Mouse (Mus musculus): ENCODE results near the gene Napepld. TPM values are rescaled to one million over a fixed set of nuclear protein-coding genes. Genes with fewer than 3 reads are reported as not detected.

Napepld gene
- polyA plus RNA-seq, 1 experiment from 2014 or later = 4.9 TPM

GRCm38 (mm10) chr5:21658623-21659395, 42.4 kb downstream of the Napepld start:
- H3K27ac ChIP-seq (replicated peaks; ENCODE audit: low read depth, low read length) = no peak overlapping the region
- 58% methylated on average over 11 of the region's 11 CpGs for WGBS
- no peaks in the 10 kb centered on the region; the same call in 1 of the 2 replicates for H3K36me3 ChIP-seq (replicated peaks; ENCODE audit: control insufficient read depth, insufficient read depth, low read depth, low read length)
- ATAC-seq (replicated peaks; ENCODE audit: insufficient number of reproducible peaks, low FRiP score, low TSS enrichment, low read depth) (peak; percentile 48; the same call in 1 of the 2 replicates), DNase-seq (ENCODE audit: low spot score) (peak; percentile 74)
- no peak overlapping the region for H3K9ac ChIP-seq (replicated peaks; ENCODE audit: low read length)
- H3K9me3 ChIP-seq (replicated peaks; ENCODE audit: control insufficient read depth, low read length) = no peaks in the 10 kb centered on the region
- no peaks in the 10 kb centered on the region for H3K27me3 ChIP-seq (ENCODE audit: control insufficient read depth, insufficient read depth, low read length)
- H3K4me1 ChIP-seq (ENCODE audit: control insufficient read depth, insufficient read depth, low read length) = no peaks in the 10 kb centered on the region
- H3K4me2 ChIP-seq (ENCODE audit: low read depth, low read length) = no peak overlapping the region
- no peak overlapping the region for H3K4me3 ChIP-seq (ENCODE audit: low read depth, low read length)

- Histone ChIP-seq H3K27ac (replicated peaks; ENCODE audit: low read depth, low read length) (no peak overlapping the region), H3K9me3 (replicated peaks; ENCODE audit: control insufficient read depth, low read length) (no peaks in the 10 kb centered on the region), H3K9ac (replicated peaks; ENCODE audit: low read length) (no peak overlapping the region), H3K4me3 (ENCODE audit: low read depth, low read length) (no peak overlapping the region), H3K27me3 (ENCODE audit: control insufficient read depth, insufficient read depth, low read length) (no peaks in the 10 kb centered on the region), H3K4me2 (ENCODE audit: low read depth, low read length) (no peak overlapping the region), H3K36me3 (replicated peaks; ENCODE audit: control insufficient read depth, insufficient read depth, low read depth, low read length) (no peaks in the 10 kb centered on the region; the same call in 1 of the 2 replicates), H3K4me1 (ENCODE audit: control insufficient read depth, insufficient read depth, low read length) (no peaks in the 10 kb centered on the region)
- 93% methylated on average over 6 of the region's 6 CpGs for WGBS
- ATAC-seq (replicated peaks; ENCODE audit: insufficient number of reproducible peaks, low FRiP score, low TSS enrichment, low read depth) = no peak
- DNase-seq (ENCODE audit: low spot score) = no peak
These were observed 43.2 kb downstream of the Napepld start for GRCm38 (mm10) chr5:21658038-21658437.

GRCm38 (mm10) chr5:21656912-21657311, 44.3 kb downstream of the Napepld start:
- Histone ChIP-seq H3K36me3 (replicated peaks; ENCODE audit: control insufficient read depth, insufficient read depth, low read depth, low read length) (no peaks in the 10 kb centered on the region; the same call in 1 of the 2 replicates), H3K27ac (replicated peaks; ENCODE audit: low read depth, low read length) (no peak overlapping the region), H3K27me3 (ENCODE audit: control insufficient read depth, insufficient read depth, low read length) (no peaks in the 10 kb centered on the region), H3K9ac (replicated peaks; ENCODE audit: low read length) (no peak overlapping the region), H3K4me3 (ENCODE audit: low read depth, low read length) (no peak overlapping the region), H3K4me1 (ENCODE audit: control insufficient read depth, insufficient read depth, low read length) (no peaks in the 10 kb centered on the region), H3K9me3 (replicated peaks; ENCODE audit: control insufficient read depth, low read length) (no peaks in the 10 kb centered on the region), H3K4me2 (ENCODE audit: low read depth, low read length) (no peak overlapping the region)
- ATAC-seq (replicated peaks; ENCODE audit: insufficient number of reproducible peaks, low FRiP score, low TSS enrichment, low read depth) (no peak), DNase-seq (ENCODE audit: low spot score) (no peak)
- WGBS = 93% methylated on average over 9 of the region's 9 CpGs

GRCm38 (mm10) chr5:21651885-21652612, 49.1 kb downstream of the Napepld start:
- no peak overlapping the region for H3K4me2 ChIP-seq (ENCODE audit: low read depth, low read length)
- no peaks in the 10 kb centered on the region for H3K9me3 ChIP-seq (replicated peaks; ENCODE audit: control insufficient read depth, low read length)
- no peaks in the 10 kb centered on the region for H3K27me3 ChIP-seq (ENCODE audit: control insufficient read depth, insufficient read depth, low read length)
- H3K36me3 ChIP-seq (replicated peaks; ENCODE audit: control insufficient read depth, insufficient read depth, low read depth, low read length) = peaks cover 8% of the 10 kb centered on the region
- H3K4me3 ChIP-seq (ENCODE audit: low read depth, low read length) = no peak overlapping the region
- no peak for DNase-seq (ENCODE audit: low spot score)
- H3K9ac ChIP-seq (replicated peaks; ENCODE audit: low read length) = no peak overlapping the region
- ATAC-seq (replicated peaks; ENCODE audit: insufficient number of reproducible peaks, low FRiP score, low TSS enrichment, low read depth) = no peak
- WGBS = 85% methylated on average over 7 of the region's 7 CpGs
- no peaks in the 10 kb centered on the region for H3K4me1 ChIP-seq (ENCODE audit: control insufficient read depth, insufficient read depth, low read length)
- H3K27ac ChIP-seq (replicated peaks; ENCODE audit: low read depth, low read length) = no peak overlapping the region

GRCm38 (mm10) chr5:21650736-21651135, 50.5 kb downstream of the Napepld start:
- Histone ChIP-seq H3K9me3 (replicated peaks; ENCODE audit: control insufficient read depth, low read length) (no peaks in the 10 kb centered on the region), H3K4me3 (ENCODE audit: low read depth, low read length) (no peak overlapping the region), H3K36me3 (replicated peaks; ENCODE audit: control insufficient read depth, insufficient read depth, low read depth, low read length) (peaks cover 8% of the 10 kb centered on the region), H3K4me1 (ENCODE audit: control insufficient read depth, insufficient read depth, low read length) (no peaks in the 10 kb centered on the region), H3K27me3 (ENCODE audit: control insufficient read depth, insufficient read depth, low read length) (no peaks in the 10 kb centered on the region), H3K4me2 (ENCODE audit: low read depth, low read length) (no peak overlapping the region), H3K9ac (replicated peaks; ENCODE audit: low read length) (no peak overlapping the region), H3K27ac (replicated peaks; ENCODE audit: low read depth, low read length) (no peak overlapping the region)
- WGBS = 76% methylated on average over 2 of the region's 2 CpGs
- ATAC-seq (replicated peaks; ENCODE audit: insufficient number of reproducible peaks, low FRiP score, low TSS enrichment, low read depth) (no peak), DNase-seq (ENCODE audit: low spot score) (no peak)

GRCm38 (mm10) chr5:21646133-21646491, 55.1 kb downstream of the Napepld start:
- no peaks in the 10 kb centered on the region for H3K9me3 ChIP-seq (replicated peaks; ENCODE audit: control insufficient read depth, low read length)
- H3K4me2 ChIP-seq (ENCODE audit: low read depth, low read length) = peak overlapping the region; percentile 75
- peak; percentile 66; the same call in 1 of the 2 replicates for ATAC-seq (replicated peaks; ENCODE audit: insufficient number of reproducible peaks, low FRiP score, low TSS enrichment, low read depth)
- peak overlapping the region; percentile 29 for H3K27ac ChIP-seq (replicated peaks; ENCODE audit: low read depth, low read length)
- H3K36me3 ChIP-seq (replicated peaks; ENCODE audit: control insufficient read depth, insufficient read depth, low read depth, low read length) = peaks cover 8% of the 10 kb centered on the region
- no peaks in the 10 kb centered on the region for H3K27me3 ChIP-seq (ENCODE audit: control insufficient read depth, insufficient read depth, low read length)
- H3K4me3 ChIP-seq (ENCODE audit: low read depth, low read length) = peak overlapping the region; percentile 79
- DNase-seq (ENCODE audit: low spot score) = peak; percentile 26
- WGBS = under 1% methylated on average over 25 of the region's 25 CpGs
- H3K9ac ChIP-seq (replicated peaks; ENCODE audit: low read length) = peak overlapping the region; percentile 81
- H3K4me1 ChIP-seq (ENCODE audit: control insufficient read depth, insufficient read depth, low read length) = no peaks in the 10 kb centered on the region

- H3K27me3 ChIP-seq (ENCODE audit: control insufficient read depth, insufficient read depth, low read length) = no peaks in the 10 kb centered on the region
- no peaks in the 10 kb centered on the region for H3K9me3 ChIP-seq (replicated peaks; ENCODE audit: control insufficient read depth, low read length)
- H3K36me3 ChIP-seq (replicated peaks; ENCODE audit: control insufficient read depth, insufficient read depth, low read depth, low read length) = peaks cover 4% of the 10 kb centered on the region
- peak; percentile 98 for ATAC-seq (replicated peaks; ENCODE audit: insufficient number of reproducible peaks, low FRiP score, low TSS enrichment, low read depth)
- H3K9ac ChIP-seq (replicated peaks; ENCODE audit: low read length) = peak within 1 kb of the TSS; percentile 81
- H3K27ac ChIP-seq (replicated peaks; ENCODE audit: low read depth, low read length) = peak within 1 kb of the TSS; percentile 29
- peak; percentile 91 for DNase-seq (ENCODE audit: low spot score)
- under 1% methylated on average over 36 of the region's 40 CpGs for WGBS
- no peaks in the 10 kb centered on the region for H3K4me1 ChIP-seq (ENCODE audit: control insufficient read depth, insufficient read depth, low read length)
- peak within 1 kb of the TSS; percentile 79 for H3K4me3 ChIP-seq (ENCODE audit: low read depth, low read length)
- peak within 1 kb of the TSS; percentile 75 for H3K4me2 ChIP-seq (ENCODE audit: low read depth, low read length)
These were observed 55.6 kb downstream of the Napepld start, which contains the start of the genes Fbxl13 and Armc10 for GRCm38 (mm10) chr5:21645439-21646132. Fbxl13 (minus strand) TSS chr5:21645634. Armc10 (plus strand) TSS chr5:21645813.

All from embryonic facial prominence, embryonic 11.5 days (tissue).